Mouse (Mus musculus) liver, postnatal 0 days (tissue): ENCODE results near the gene 2210017I01Rik.

Source experiments
- CTCF ChIP-seq: sonication (generic); IDR thresholded peaks from 2 replicates; pipeline ENCODE4 v1.5.1; 2016; ENCODE audit warnings: antibody characterized with exemption, low read depth
- EP300 ChIP-seq: IDR thresholded peaks from 2 replicates; pipeline ENCODE4 v1.6.1; 2016; ENCODE audit warnings: antibody characterized with exemption, low read depth, mild to moderate bottlenecking

- TF ChIP-seq CTCF, result no peak
- TF ChIP-seq EP300, result no peak
These were observed 40.9 kb upstream of the 2210017I01Rik start, which contains the start of gene Lce1a1 for GRCm38 (mm10) chr3:92648207-92648606.
